Mouse (Mus musculus): Measurements from ENCODE around the gene Agtrap. TPM values are rescaled to one million over a fixed set of nuclear protein-coding genes. Genes with fewer than 3 reads are reported as not detected.
A peak's percentile ranks its signal among the peaks of the same experiment; 100 is the strongest.

Agtrap gene
- polyA plus RNA-seq, 1 experiment from 2014 or later: 11.9 TPM

GRCm38 (mm10) chr4:148101801-148102527 is 14.1 kb upstream of the Agtrap start:
- peaks cover 8% of the 10 kb centered on the region for H3K27me3 ChIP-seq
- peaks cover 36% of the 10 kb centered on the region for H3K36me3 ChIP-seq
- ATAC-seq (ENCODE audit: low FRiP score, low read depth): peak; percentile 87
- 0 out of 2 replicates have a peak overlapping the region, but pooled peaks have one; percentile 9 for H3K4me3 ChIP-seq
- 17% methylated on average over 29 of the region's 29 CpGs for WGBS
- H3K27ac ChIP-seq (replicated peaks): peak overlapping the region; percentile 32; the same call in 1 of the 2 replicates
- peak overlapping the region; percentile 43 for H3K4me2 ChIP-seq (replicated peaks)
- H3K4me1 ChIP-seq: peaks cover 10% of the 10 kb centered on the region; the same call in 1 of the 2 replicates
- H3K9me3 ChIP-seq: no peaks in the 10 kb centered on the region
- H3K9ac ChIP-seq (replicated peaks): peak overlapping the region; percentile 29; the same call in 1 of the 2 replicates

- 92% methylated on average over 3 of the region's 3 CpGs for WGBS
- H3K36me3 ChIP-seq: peaks cover 17% of the 10 kb centered on the region
- no peak overlapping the region for H3K27ac ChIP-seq (replicated peaks)
- no peak overlapping the region for H3K9ac ChIP-seq (replicated peaks)
- no peak overlapping the region for H3K4me3 ChIP-seq
- H3K27me3 ChIP-seq: peaks cover 8% of the 10 kb centered on the region
- no peak overlapping the region for H3K4me2 ChIP-seq (replicated peaks)
- no peak for ATAC-seq (ENCODE audit: low FRiP score, low read depth)
- H3K9me3 ChIP-seq: no peaks in the 10 kb centered on the region
- H3K4me1 ChIP-seq: peaks cover 10% of the 10 kb centered on the region; the same call in 1 of the 2 replicates
These were observed 10.8 kb upstream of the Agtrap start for GRCm38 (mm10) chr4:148098666-148099065.

DNA sequence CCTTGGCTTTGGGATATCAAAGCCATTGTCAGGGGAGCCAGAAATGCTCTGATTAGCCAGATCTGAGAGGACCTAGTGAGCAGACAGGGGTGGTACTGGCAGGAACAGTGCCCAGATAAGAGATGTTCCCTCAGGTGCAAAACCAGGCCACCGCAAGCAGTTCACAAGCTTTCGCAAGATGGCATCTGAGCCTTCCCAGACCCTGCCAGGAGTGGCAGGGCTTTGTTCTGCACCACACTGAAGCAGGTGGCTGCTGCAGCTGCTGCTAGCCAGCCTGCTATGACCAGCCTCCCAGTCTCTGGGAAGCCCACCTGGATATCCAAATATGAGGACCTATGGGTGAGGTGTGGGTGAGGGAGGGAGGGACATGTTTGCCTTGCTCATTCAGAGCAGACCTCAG is 10.1 kb upstream of the Agtrap start:
- WGBS: 100% methylated on average over 2 of the region's 2 CpGs
- Histone ChIP-seq H3K27me3 (peaks cover 8% of the 10 kb centered on the region), H3K9me3 (no peaks in the 10 kb centered on the region), H3K27ac (replicated peaks) (no peak overlapping the region), H3K4me2 (replicated peaks) (no peak overlapping the region), H3K4me1 (peaks cover 10% of the 10 kb centered on the region; the same call in 1 of the 2 replicates), H3K4me3 (no peak overlapping the region), H3K36me3 (peaks cover 14% of the 10 kb centered on the region), H3K9ac (replicated peaks) (no peak overlapping the region)
- no peak for ATAC-seq (ENCODE audit: low FRiP score, low read depth)

- H3K4me1 ChIP-seq: no peaks in the 10 kb centered on the region
- no peak overlapping the region for H3K4me2 ChIP-seq (replicated peaks)
- no peak overlapping the region for H3K4me3 ChIP-seq
- H3K9me3 ChIP-seq: no peaks in the 10 kb centered on the region
- no peak overlapping the region for H3K27ac ChIP-seq (replicated peaks)
- 78% methylated on average over 4 of the region's 4 CpGs for WGBS
- no peaks in the 10 kb centered on the region for H3K27me3 ChIP-seq
- H3K9ac ChIP-seq (replicated peaks): no peak overlapping the region
- no peak for ATAC-seq (ENCODE audit: low FRiP score, low read depth)
- no peaks in the 10 kb centered on the region for H3K36me3 ChIP-seq
These were observed 7.2 kb upstream of the Agtrap start for GRCm38 (mm10) chr4:148095081-148095480.

- Histone ChIP-seq H3K4me2 (replicated peaks) (no peak overlapping the region), H3K27ac (replicated peaks) (no peak overlapping the region), H3K4me1 (peaks cover 2% of the 10 kb centered on the region; the same call in 1 of the 2 replicates), H3K36me3 (no peaks in the 10 kb centered on the region), H3K9ac (replicated peaks) (no peak overlapping the region), H3K27me3 (no peaks in the 10 kb centered on the region), H3K4me3 (no peak overlapping the region), H3K9me3 (no peaks in the 10 kb centered on the region)
- ATAC-seq (ENCODE audit: low FRiP score, low read depth): no peak
- WGBS: 83% methylated on average over 5 of the region's 5 CpGs
These were observed 6.3 kb upstream of the Agtrap start for GRCm38 (mm10) chr4:148094161-148094560.

DNA sequence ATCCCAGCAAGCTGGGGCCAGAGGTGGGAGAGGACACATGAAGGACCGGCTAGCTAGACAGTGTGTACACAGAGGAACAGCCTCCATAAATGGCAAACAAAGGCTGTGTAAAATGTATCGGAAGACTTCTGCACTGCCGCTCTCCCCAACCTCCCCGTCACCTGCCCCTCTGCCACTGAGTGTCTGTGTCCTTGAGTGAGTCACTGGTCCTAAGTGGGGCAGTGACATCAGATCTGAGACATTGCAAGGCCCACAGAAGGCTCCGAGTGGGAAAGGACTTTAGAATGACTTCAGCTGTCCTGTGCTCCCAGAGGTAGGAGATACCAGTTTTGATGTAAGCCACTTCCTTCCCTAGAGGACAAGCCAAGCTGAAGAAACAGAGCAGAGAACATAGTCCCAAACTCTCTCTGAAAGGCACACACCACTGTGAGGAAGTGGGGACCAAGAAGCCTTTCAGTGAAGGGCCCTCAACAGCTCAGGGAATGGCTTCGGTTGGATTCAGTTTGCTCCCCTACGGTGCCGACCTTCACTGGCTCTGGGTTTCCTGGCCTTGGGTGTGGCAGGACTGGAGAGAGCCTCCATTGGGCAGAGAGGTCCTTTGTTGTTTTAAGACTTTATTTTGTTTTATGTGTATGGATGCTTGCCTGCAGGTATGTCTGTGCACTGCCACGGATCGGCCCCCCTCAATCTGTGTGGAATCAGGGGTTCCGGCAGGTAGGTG is 4.9 kb upstream of the Agtrap start:
- no peaks in the 10 kb centered on the region for H3K27me3 ChIP-seq
- WGBS: 90% methylated on average over 11 of the region's 11 CpGs
- no peak for ATAC-seq (ENCODE audit: low FRiP score, low read depth)
- no peak overlapping the region for H3K4me3 ChIP-seq
- no peak overlapping the region for H3K27ac ChIP-seq (replicated peaks)
- peaks cover 10% of the 10 kb centered on the region for H3K4me1 ChIP-seq
- H3K36me3 ChIP-seq: no peaks in the 10 kb centered on the region
- H3K9ac ChIP-seq (replicated peaks): no peak overlapping the region
- no peak overlapping the region for H3K4me2 ChIP-seq (replicated peaks)
- no peaks in the 10 kb centered on the region for H3K9me3 ChIP-seq

GRCm38 (mm10) chr4:148091181-148091580 is 3.4 kb upstream of the Agtrap start:
- H3K4me2 ChIP-seq (replicated peaks): no peak overlapping the region
- H3K27me3 ChIP-seq: no peaks in the 10 kb centered on the region
- peaks cover 20% of the 10 kb centered on the region for H3K4me1 ChIP-seq
- H3K36me3 ChIP-seq: no peaks in the 10 kb centered on the region
- WGBS: 97% methylated on average over 1 of the region's 1 CpGs
- no peak overlapping the region for H3K4me3 ChIP-seq
- no peaks in the 10 kb centered on the region for H3K9me3 ChIP-seq
- ATAC-seq (ENCODE audit: low FRiP score, low read depth): no peak
- no peak overlapping the region for H3K27ac ChIP-seq (replicated peaks)
- H3K9ac ChIP-seq (replicated peaks): no peak overlapping the region

DNA sequence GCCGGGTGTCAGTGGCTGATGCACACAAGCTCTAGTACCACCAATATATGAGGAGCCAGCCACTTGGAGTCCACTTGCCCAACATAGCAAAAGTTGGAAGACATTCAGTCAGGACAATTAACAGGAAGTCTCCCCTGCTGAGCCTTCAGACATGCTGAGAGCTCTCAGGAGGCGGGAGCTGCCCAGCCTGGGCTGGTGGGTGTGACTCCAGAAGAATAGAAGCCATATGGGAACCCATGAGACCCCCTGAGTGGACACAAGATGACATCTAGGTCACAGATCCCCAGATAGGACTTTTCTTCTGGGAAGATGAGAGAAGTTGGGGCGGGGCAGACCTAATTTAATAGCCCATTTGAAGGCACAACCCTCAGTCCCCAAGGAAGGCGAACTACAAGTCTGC is 1.3 kb upstream of the Agtrap start:
- H3K9me3 ChIP-seq: no peaks in the 10 kb centered on the region
- H3K9ac ChIP-seq (replicated peaks): no peak overlapping the region
- ATAC-seq (ENCODE audit: low FRiP score, low read depth): no peak
- no peak overlapping the region for H3K4me2 ChIP-seq (replicated peaks)
- H3K27ac ChIP-seq (replicated peaks): no peak overlapping the region
- H3K4me1 ChIP-seq: peaks cover 33% of the 10 kb centered on the region
- H3K27me3 ChIP-seq: no peaks in the 10 kb centered on the region
- no peaks in the 10 kb centered on the region for H3K36me3 ChIP-seq
- 55% methylated on average over 4 of the region's 4 CpGs for WGBS
- H3K4me3 ChIP-seq: no peak overlapping the region

- no peaks in the 10 kb centered on the region for H3K9me3 ChIP-seq
- ATAC-seq (ENCODE audit: low FRiP score, low read depth): peak; percentile 71
- H3K9ac ChIP-seq (replicated peaks): peak overlapping the region; percentile 69
- H3K36me3 ChIP-seq: no peaks in the 10 kb centered on the region
- 3% methylated on average over 27 of the region's 30 CpGs for WGBS
- peak overlapping the region; percentile 79 for H3K4me2 ChIP-seq (replicated peaks)
- H3K4me1 ChIP-seq: peaks cover 39% of the 10 kb centered on the region
- peak overlapping the region; percentile 63 for H3K4me3 ChIP-seq
- H3K27ac ChIP-seq (replicated peaks): peak overlapping the region; percentile 60; the same call in 1 of the 2 replicates
- H3K27me3 ChIP-seq: no peaks in the 10 kb centered on the region
These were observed 532 bp downstream of the Agtrap start for GRCm38 (mm10) chr4:148087091-148087906.

GRCm38 (mm10) chr4:148085907-148086305 is 1.9 kb downstream of the Agtrap start:
- peaks cover 39% of the 10 kb centered on the region for H3K4me1 ChIP-seq
- no peaks in the 10 kb centered on the region for H3K9me3 ChIP-seq
- H3K4me2 ChIP-seq (replicated peaks): no peak overlapping the region
- peaks cover 10% of the 10 kb centered on the region; the same call in 1 of the 2 replicates for H3K36me3 ChIP-seq
- WGBS: 80% methylated on average over 3 of the region's 3 CpGs
- no peak overlapping the region for H3K4me3 ChIP-seq
- peak overlapping the region; percentile 1; the same call in 1 of the 2 replicates for H3K27ac ChIP-seq (replicated peaks)
- no peak overlapping the region for H3K9ac ChIP-seq (replicated peaks)
- ATAC-seq (ENCODE audit: low FRiP score, low read depth): no peak
- H3K27me3 ChIP-seq: no peaks in the 10 kb centered on the region

- no peak for ATAC-seq (ENCODE audit: low FRiP score, low read depth)
- H3K27ac ChIP-seq (replicated peaks): peak overlapping the region; percentile 1; the same call in 1 of the 2 replicates
- H3K4me1 ChIP-seq: peaks cover 39% of the 10 kb centered on the region
- H3K9ac ChIP-seq (replicated peaks): no peak overlapping the region
- H3K4me3 ChIP-seq: no peak overlapping the region
- H3K9me3 ChIP-seq: no peaks in the 10 kb centered on the region
- no peaks in the 10 kb centered on the region for H3K27me3 ChIP-seq
- WGBS: 41% methylated on average over 8 of the region's 10 CpGs
- H3K36me3 ChIP-seq: peaks cover 15% of the 10 kb centered on the region; the same call in 1 of the 2 replicates
- H3K4me2 ChIP-seq (replicated peaks): no peak overlapping the region
These were observed 2.5 kb downstream of the Agtrap start for GRCm38 (mm10) chr4:148085131-148085906.

Measured in midbrain, embryonic 12.5 days (tissue).